Mouse (Mus musculus) right cerebral cortex, adult 2 months (tissue): Measurements from ENCODE around the gene Cdc14a.
A peak's percentile ranks its signal among the peaks of the same experiment; 100 is the strongest.

Experiments used
- DNase-seq, 2 experiments: peaks; one replicate each; pipeline ENCODE4 v3.0.0; 2021 to 2022; ENCODE audit warnings: low spot score in 2 of 2

Gene Cdc14a

DNA sequence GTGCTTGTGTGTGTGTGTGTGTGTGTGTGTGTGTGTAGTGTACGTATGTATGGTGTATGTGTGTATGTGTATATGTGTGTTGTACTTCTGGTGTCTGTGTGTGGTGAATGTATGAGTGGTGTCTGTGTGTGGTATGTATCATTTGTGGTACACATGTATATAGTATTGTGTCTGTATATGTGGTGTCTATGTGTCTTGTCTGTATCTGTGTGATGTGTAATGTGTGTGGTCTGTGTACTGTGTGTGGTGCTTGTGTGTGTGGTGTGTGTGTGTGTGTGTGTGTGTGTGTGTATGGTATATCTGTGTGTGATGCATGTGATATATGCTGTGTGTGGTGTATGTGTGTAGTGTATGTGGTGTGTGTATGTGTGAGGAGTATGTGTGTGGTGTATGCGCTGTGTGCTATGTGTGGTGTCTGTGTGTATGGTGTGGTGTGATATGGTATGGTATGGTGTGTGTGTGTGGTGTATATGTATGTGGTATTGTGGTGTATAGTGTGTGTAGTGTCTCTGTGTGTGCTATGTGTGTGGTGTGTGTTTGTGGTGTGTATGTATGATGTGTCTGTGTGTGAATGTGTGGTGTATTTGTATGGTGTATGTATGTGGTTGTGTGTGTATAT, 156.7 kb downstream of the Cdc14a start:
- no peak for DNase-seq

DNA sequence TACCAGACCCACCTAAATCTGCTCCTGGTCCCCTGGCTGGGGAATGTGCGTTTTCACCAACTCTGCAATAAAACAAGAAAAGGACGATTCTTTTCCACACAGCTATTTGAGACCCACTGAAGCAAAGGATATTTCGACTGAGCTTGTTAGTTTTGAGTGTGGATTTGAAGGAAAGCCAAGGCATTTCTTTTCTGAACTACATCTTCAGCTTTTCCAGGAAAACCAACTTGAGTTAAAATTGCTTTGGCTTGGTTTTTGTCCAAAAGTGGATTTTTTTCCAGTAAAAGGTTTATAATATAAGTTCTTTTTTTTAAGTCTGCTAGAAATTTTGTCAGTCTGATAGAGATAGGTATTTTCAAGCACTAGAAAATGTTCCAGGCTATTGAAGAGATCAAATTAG, 157.5 kb downstream of the Cdc14a start:
- DNase-seq = no peak

DNA sequence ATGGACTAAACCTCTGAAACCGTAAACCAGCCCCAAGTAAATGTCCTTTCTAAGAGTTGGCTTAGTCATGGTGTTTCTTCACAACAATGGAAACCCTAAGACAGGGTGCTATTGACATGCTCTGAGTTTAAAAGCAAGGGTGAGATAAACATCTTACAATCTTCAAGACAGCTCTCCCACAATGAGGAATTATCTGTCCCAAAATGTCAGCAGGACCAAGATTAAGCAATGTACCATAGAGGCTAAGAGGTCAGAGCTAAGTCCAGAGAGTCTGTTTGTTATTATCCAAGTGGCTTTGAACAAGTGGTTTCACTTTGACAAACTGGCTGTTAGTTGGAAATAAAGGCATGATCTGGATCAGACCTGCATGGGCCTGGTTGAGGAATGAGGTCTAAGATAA, 159.9 kb downstream of the Cdc14a start:
- no peak for DNase-seq

DNA sequence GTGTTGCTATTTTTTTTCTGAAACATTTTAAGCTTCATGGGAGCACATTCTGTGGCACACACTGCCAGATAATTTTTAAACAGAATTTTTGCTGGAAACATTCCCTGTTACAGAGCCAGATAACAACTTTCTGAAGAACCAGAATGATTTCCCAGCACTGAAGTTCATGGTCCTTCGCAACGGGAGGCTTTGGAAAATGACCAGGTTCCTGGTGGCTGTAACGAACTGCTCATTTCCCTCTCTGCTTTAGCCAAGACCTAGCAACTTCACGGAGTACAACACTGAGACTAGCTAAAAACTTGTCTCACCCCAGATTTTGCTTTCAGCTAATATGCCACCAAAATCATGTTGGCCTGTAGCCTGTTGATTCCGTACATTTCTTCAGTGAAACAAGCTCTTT, 160.8 kb downstream of the Cdc14a start:
- no peak for DNase-seq

DNA sequence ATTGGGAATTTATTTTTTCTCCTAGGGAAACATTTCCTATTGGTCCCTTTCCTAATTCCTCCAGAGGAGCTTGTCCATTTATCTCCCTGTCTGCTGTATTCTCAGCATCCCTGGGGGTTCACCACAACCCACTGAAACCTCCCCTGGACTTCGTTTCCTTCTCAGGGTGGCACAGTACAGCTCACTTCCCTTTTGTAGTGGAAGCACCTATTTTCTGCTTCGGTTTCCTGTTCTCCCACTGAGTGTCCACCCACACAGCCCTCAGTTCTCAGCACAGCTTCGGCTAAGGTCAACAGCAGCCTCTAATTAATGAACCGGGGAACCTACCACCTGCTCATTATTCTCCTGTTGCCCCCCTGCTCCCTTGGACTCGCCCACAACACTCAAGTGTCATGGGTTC, 167.7 kb downstream of the Cdc14a start:
- no peak for DNase-seq

DNA sequence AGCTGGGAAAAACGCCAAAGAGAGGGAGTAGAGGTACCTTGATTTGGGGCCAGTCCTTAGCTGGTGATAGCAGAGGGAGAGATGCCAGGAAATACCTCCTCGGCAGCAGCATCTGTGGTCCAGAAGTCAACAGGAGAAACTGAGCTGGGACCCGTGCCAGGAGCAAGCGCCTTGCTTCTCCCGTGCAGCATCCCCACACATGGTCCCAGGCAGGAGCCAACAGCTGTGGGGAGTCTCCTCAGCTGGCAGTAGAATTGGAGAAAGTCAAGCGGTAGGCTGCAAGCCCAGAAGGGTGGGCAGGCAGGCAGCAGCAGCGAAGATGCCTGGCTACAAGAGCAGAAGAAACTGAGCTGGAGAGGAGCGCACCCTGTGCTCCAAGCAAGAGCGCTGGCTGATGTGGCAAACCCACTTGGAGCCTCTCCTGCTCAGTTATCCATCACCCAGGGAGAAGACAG, 170.7 kb downstream of the Cdc14a start, which contains the start of gene Gpr88:
Gene Gpr88, minus strand, starts transcription at position 427 of the 455 bp plus-strand sequence.
- DNase-seq = peak; percentile 78 to 82

DNA sequence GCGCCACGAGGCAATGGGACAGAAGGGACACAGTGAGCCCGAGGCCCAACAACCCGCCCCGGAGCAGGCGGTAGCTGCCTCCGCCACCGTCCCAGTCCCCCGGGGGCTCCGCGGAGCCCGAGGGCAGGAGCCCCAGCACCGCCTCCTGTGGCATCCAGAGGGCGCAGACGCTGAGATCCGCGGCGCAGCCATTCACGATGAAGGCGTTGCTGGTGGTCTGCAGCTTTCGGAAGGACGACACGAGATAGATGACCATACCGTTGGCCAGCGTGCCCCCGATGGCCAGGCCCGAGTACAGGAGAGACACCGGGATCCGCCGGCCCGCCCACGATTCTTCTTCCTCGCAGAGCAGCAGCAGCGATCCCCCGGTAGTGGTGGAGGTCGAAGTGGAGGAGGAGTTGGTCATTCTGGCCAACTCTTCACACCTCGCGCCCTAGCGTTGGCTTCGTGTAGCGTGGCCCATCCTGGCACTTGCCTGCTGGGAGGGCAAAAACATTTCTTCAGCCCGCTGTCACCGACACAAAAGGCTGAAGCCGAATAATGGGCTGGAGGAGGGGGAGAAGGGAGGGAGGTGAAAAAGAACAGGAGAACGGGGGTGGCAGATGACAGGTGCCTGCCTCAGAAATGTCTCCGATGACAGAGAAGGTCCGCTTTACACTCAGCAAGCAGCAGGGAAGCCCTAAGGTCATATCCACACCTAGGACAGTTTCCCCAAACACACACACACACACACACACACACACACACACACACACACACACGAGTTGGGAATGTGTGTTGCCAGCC, 171.4 kb downstream of the Cdc14a start:
- peak; percentile 48 to 55 for DNase-seq

DNA sequence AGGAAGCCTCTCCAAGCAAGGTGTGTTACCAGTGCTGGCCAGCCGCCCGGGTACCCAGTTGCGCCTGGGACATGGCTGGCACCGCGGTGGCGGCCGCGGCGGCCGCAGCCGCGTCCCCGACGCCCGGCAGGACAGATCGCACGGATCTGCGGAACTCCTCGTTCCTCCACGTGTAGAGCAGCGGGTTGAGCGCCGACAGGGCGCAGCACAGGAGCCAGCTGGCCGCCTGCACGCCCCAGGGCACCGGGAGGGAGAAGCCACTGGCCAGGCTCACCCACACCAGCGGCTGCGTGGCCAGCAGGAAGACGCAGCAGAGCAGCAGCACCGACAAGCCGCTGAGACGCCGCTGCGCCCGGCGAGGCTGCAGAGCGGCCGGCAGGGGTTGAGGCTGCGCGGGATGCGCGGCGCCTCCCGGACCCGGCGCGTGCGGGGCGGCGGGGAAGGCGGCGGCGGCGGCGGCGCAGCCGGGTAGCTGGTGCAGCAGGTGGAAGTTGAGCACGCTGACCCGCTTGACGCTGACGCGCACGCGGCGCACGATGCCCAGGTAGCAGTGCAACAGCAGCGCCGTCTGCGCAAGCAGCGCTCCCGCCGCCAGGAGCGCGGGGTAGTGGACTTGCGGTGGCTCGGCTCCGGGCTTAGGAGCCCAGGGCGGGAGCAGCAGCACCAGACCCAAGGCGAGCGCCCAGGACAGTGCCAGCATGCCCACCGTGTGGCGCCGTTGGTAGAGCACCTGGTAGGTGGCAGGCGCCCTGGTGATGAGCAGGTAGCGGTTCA, 172.2 kb downstream of the Cdc14a start:
- DNase-seq = peak; percentile 59 to 60

DNA sequence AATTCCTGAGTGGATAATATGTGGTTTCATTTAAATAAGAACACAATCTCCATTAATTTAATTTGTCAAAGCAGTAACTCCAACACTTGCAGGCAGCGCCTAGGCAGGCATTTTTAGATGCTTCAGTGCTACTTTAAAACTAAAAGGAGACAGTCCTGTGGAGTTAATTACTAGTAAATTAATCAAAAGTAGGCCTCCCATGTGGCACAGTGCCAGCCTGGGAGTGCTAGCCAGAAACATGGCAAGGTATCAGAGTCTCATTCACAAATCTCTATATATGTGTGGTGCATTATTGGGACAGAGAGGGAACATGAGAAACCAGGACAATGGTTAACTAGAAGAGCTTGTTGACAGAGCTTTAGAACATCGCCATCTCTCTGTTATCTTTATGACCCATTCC, 174.8 kb downstream of the Cdc14a start:
- no peak for DNase-seq

DNA sequence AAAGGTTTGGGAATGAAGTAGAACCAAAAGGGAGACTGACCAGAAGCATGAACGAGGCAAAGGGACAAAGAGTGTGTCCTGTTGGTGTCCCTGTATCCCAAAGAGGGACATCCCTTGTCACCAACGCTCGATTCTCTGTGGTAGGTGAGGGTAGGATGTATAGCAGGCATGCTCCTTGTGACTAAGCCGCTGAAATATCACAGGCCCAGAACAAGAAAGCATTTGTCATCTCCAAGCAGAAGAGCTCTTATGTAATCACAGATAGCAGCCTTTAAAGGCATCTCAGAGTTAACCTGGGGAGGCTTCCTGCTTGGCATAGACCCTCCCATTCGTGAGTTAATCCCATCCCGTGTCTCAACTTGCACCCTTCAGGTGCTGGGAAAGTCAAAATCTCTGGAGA, 179.4 kb downstream of the Cdc14a start:
- DNase-seq = no peak

DNA sequence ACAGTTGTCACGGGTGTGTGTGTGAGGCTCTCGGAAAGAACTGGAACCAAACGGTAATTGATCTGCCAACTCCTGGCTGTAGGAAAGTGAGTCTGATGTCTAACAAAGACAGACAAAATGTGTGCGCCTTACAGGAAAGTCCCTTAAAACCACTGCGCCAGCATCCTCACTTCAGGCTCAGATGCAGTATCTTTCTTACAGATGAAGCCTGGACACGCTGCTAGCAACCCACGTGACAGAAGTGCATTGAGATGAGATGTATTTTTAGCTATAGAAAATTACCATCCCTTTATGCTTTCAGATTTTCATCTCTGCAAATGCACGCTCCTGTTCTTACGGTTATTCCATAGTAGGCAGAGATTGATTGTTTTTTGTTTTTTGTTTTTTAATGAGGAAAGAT, 181.1 kb downstream of the Cdc14a start:
- DNase-seq = no peak

DNA sequence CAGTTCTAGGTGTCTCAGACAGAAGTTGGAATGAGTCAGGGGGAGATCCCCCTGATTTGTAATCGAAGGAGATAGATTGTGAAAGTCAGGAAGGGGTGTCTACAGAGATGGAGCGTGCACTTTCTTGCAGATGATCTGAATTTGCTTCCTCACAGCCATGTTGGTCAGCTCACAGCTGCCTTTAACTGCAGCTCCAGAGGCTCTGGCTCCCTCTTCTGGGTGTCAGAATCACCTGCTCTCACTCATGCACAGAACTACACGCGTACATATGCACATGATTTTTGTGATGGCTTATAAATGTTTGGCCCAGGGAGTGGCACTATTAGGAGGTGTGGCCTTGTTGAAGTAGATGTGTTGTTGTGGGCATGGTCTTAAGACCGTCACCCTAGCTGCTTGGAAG, 186.3 kb downstream of the Cdc14a start:
- no peak for DNase-seq

DNA sequence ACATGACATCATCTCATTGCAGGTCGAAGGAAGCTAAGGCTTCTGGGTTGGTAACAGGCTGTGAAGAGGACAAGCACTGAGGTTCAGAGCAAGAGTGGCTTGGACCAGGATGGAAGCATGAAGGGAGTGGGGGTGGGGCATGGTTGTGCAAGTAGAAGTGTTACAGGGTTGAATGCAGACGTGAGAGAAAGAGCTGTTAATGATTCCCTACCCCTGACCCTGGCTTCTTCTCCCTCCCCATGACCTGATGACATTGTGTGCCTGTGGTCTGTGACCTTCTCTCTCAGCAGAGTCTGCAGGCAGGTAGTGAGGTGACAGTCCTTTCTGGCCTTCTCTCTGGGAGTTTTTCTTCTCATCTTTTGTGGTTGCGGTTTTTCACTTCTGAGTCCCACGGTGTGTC, 187.0 kb downstream of the Cdc14a start:
- DNase-seq = no peak

DNA sequence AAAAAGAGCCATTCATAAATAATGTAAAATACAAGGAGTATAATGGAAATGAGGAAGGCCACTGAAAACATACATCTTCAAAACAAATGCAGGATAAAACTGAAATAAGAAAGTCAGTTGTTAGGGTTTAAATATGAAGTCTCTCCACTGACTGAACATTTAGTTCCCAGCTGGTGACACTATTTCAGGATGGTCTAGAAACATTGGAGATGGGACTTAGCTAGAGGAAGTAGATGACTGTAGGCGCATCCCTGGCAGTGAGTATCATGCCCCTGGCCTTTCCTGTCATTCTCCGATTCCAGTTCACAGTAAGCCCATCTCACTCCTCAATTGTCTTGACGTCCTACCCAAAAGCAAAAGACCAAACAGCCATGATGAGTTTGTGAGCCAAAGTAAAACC, 190.3 kb downstream of the Cdc14a start:
- no peak for DNase-seq

DNA sequence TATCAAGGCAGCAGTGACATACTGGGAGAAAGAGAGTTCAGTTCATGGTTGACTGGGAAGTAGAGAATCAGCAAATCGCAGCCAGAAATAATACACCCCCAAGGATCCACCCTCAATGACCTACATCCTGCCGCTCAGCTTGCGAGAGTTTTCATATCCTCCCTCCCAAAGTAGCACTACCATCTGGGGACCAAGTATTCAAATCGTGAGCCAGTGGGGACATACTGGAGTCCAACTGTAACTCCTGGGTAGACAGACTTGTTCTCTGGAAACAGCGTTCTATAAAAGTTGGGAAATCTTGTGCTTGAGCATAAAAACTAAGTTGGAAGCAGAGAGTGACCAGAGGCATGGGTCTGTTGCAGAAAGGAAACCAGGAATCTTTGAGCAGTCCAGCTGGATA, 191.1 kb downstream of the Cdc14a start:
- DNase-seq = no peak

DNA sequence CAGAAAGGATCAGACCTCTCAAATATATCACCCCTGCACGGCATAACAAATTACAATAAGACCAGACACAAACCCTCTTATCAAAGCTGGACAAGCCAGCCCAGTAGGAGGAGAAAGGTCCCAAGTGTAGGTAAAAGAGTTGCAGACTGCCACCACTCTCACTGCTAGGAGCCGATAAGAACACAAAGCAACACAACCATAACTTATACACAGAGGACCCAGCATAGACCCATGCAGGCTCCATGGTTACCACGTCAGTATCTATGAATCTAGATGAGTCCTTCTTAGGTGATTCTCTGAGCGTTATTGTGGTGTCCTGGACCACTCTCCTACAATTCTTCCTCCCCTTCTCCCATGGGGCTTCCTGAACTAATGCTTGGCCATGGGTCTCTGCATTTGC, 194.5 kb downstream of the Cdc14a start:
- DNase-seq = no peak

DNA sequence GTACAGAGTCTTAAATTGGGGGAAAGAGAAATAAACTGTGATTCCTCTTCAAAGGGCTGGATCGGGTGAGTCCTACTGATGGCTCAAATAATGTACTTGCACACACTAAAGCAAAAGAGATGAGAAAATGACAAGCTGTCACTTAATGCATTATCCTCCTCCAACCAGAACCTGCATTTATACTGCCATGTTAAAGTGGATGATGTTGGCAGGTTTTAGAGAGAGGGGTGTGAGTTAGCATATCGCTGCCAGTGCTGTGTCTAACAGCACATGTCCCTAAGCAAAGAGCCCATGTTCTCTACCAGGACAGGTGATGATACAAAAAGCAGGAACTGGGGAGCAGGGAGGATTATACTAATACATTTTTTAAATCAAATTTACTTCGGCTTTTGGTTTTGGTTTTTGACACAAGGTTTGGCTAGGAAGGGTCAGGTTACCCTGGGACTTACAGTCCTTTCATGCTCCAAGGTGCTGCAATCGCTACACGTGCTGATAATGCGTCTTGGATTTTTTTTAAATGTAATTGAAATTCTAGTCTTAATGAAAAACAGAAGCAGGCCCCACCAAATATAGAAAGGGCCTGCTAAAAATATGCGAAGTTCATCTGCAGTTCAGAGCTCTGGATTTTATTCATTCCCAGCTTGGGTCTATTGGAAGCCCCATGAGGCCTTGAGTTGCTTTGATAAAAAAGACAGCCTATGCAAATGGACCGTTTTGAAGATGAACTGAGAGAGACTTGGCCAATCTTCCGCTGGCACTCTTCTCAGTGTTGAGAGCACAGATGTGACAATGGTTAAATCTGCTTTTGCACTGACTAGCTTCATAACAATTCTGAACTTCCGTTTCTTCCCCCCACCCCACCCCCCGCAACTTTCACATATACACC, 195.2 kb downstream of the Cdc14a start:
- DNase-seq = no peak

DNA sequence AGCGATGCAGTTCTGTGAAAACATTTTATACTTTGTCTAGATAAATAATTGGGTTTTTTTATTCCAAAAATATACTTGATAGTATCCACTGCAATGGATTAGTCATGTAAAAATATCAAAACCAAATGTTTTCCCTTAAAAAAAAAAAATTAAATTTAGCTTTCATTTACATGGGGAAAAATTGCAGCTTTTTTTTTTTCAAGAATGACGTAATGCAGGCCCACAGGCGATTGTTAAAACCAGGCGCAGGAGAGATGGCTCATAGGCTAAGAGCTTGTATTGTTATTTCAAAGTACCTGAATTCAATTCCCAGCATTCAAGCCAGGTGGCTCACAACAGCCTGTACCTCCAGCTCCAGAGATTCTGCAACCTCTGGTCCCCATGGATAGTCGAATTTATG, 196.4 kb downstream of the Cdc14a start:
- no peak for DNase-seq

DNA sequence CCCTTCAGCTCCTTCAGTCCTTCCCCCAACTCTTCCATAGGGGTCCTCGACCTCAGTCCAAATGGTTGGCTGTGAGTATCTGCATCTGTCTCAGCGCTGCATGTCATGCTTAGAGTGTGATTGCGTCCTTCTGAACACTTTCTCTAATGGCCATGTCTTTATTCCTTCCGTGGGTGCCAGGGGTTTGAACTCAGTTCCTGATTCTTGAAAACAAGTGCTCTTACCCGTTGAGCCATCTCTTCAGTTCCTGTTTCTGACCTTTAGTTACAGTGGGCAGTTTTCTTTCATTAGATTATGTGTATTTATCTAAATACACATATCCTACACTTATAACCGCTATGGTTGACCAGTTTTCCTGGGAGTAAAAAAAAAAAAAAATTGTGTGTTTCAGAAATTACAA, 196.9 kb downstream of the Cdc14a start:
- DNase-seq = no peak
